Mouse (Mus musculus): ENCODE data around the gene Mrpl53.

The Mrpl53 gene

DNA sequence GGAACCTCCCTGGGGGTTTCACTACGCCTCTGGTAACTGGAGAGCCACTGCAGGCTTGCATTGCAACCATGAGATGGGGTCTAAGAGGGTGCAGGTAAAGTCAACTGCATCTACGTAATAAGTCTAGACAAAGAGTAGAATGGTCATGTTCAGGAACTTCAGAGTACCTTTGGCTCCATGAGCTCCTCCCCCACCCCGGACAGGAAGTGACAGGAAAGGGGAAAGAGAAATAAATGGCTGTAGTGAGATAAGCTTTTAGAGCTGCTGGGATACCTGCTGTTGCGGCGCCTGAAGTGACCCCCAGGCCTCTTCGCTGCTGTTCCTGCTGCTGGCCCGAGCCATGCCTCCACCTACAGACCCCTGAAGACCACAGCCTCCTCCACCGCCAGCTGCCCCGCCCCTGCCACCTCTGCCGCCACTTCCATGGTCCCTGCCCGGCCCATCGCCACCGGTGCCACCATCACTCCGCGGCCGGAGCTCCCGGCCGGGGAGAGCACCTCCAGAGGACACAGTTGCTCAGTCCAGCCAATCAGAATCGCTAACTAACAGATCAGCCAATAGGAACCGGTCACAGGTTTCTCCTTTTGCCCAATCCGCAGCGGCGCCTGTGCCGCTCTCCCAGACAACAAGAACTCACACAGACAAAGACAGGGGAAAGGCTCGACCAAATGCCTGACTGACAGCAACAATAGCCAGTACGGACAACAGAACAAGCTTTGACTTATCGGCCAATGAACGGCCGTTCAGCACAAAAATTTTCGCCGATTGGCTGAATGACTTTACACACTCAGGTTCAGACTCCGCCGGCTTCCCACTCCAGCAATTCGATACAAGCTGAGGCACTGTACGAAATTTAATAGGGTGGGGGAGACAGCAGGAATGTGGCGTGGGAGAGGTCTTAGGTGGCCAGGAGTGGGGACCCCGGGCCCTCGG lies 12.4 kb downstream of the Mrpl53 start, which contains the start of gene Wbp1:
Gene Wbp1, minus strand, starts transcription at position 630 of the 933 bp plus-strand sequence.
- DNase-seq (ENCODE audit: low spot score in 2 of 2), result peak; percentile 97 to 100

DNA sequence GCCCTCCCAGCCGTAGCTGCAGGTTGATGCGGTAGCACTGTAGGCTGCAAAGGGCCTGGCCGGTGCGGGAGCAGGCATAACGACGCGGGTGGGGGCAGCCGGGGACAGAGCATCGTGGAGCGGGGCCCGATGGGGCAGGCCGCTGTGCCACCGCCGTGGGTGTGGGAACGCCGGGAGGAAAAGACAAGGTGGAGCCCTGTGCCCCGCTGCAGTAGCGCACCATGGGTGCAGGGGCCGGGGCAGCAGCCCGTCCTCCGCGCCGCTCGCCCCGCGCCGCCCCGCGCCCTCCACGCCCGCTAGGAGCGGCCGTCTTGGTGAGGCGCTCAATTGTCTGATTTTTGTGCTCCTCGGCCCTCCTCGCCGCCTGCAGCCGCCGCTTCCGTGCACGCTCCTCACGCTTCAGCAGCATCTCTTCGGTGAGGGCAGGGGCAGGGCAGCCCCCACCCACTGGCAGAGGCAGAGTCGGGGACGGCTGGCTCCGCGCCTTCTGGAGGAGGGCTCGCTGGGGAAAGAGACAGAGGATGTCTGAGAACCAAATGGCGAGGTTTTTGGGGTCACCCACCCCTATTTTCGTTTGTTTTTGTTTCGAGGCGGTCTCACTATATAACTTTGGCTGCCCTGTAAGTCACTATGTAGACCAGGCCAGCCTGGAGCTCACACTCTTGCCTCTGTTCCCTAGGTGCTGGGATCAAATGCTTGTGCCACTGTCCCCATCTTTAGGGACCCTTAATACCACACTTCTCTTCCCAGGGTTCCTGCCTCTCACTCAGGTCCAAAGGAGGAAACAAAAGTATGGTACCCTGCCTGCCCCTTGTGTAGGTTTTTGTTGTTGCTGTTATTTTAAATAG lies 13.2 kb downstream of the Mrpl53 start:
- DNase-seq (ENCODE audit: low spot score in 2 of 2), result peak; percentile 57 to 61

DNA sequence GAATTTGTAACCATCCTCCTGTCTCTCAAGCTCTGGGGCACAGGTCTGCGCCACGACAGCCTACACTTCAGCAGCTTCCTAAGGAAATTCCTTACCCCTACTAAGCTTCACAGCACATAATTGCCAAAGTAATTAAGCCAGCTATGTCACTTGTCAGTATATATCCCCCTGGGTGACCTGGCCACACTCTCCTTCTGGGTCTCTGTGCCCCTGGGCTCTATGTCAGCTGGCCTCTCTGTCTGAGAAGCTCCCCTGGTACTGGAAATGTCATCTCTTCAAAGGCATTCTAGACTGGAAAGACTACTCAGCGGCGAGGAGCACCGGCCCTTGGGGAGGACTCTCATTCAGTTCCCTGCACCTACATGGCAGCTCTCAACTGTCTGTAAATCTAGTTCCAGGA lies 14.1 kb downstream of the Mrpl53 start:
- peak in 1 of 2 experiments; percentile 25 for DNase-seq (ENCODE audit: low spot score in 2 of 2)

DNA sequence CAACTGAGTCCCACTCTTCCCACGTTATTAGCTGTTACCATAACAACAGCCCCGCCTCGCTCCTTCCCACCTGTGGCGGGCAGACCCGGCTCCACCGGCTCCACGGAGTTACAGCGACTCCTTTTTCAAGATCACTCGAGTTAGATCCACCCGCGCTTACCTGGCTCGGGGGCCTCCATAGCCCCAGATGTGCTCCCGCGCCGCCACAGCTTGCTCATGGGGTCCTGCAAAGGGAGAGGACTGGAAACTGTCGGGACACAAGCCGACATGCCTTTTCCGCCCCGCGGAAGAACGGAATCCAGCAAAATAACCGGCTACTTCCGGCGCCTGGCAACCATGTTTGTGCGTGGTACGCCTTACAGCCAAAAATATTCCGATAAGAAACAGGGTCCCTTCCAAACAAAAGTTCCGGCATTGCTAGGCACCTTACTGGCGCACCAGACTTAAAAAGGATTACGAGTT lies 16.0 kb downstream of the Mrpl53 start:
- DNase-seq (ENCODE audit: low spot score in 2 of 2), result peak; percentile 95

DNA sequence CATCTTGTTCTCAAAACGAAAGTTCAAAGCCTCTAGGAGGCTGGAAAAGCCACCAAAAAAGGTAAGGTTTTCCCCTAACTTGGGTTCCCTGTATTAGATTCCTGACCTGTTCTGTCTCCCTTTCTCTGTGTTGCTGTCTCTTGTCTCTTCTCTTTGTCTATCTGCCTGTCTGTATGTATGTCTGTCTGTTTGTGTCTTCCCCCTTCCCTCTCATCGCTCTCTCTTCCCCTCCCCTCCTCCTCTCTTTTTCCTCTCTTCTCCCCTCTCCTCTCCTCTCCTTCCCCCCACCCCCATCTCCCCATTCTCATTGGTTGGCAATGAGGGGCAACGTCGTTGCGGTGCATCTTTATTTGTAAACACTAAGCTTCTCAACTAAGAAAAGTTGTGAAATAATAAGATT lies 16.5 kb downstream of the Mrpl53 start, which contains the start of gene Ino80b:
Gene Ino80b, minus strand, starts transcription at position 101 of the 400 bp plus-strand sequence.
- DNase-seq (ENCODE audit: low spot score in 2 of 2), result no peak

DNA sequence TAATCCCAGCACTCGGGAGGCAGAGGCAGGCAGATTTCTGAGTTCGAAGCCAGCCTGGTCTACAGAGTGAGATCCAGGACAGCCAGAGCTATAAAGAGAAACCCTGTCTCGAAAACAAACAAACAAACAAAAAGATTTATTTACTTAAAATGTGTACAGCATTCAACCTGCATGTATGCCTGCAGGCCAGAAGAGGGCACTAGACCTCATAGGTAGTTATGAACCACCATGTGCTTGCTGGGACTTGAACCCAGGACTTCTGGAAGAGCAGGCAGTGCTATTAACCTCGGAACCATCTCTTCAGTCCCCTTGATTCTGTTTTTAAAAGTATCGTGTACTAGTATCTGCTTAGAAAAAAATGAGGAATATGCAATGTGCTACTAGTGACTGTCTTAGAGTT lies 18.6 kb downstream of the Mrpl53 start:
- no peak for DNase-seq (ENCODE audit: low spot score in 2 of 2)

DNA sequence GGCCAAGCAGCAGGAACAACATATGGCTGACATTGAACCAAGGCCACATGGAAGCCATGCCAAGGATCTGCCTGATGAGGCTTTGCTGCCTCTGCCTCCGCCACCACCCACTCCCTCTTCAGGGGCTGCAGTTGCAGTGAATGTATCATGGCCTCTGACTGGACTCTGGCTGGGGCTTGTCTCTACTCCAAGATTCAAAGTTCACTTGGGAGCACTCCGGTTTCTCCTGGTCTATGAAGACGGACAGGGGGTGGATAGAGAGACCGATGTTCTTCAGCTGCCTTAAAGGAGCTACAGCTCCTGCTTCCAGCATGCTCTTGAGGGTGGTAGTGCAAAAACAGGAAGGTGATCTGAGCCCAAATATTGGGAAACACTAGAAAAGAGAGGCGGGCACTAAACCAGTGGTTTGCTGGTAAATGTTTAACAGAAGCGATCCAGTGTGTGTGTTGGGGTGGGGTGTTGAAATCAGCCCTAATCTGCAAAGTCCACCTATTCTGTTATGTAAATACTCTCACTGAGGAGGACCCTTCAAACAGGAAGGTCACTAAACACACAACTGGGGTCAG lies 22.7 kb downstream of the Mrpl53 start:
- no peak for DNase-seq (ENCODE audit: low spot score in 2 of 2)

DNA sequence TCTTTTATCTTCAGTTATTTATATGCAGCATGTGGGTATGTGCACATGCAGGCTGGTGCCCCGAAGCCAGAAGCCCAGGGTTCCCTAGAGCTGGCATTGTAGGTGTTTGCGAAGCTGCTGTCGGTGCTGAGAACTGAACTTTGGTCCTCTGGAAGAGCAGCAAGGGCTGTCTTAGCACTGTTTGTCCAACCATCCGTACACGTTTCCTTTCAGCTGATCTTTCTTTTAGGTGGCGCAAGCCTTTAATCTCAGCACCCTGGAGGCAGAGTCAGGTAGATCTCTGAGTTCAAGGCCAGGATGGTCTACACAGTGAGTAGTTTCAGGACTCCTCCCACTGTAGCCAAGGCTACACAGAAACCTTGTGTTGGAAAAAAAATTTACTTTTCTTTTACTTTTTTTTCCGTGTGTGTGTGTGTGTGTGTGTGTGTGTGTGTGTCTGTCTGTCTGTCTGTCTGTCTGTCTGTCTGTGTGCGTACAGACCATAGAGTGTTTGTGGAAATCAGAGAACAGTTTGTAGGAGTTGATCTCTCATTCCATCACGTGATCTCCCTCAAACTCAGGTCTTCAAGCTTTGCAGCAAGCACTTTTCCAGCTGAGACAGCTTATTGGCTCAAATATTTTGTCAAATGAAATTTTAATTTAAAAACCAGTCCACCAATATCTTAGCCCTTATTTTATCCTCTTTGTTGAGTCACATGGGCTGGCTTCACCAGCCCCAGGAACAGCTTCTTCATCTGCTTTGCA lies 23.5 kb downstream of the Mrpl53 start:
- no peak for DNase-seq (ENCODE audit: low spot score in 2 of 2)

DNA sequence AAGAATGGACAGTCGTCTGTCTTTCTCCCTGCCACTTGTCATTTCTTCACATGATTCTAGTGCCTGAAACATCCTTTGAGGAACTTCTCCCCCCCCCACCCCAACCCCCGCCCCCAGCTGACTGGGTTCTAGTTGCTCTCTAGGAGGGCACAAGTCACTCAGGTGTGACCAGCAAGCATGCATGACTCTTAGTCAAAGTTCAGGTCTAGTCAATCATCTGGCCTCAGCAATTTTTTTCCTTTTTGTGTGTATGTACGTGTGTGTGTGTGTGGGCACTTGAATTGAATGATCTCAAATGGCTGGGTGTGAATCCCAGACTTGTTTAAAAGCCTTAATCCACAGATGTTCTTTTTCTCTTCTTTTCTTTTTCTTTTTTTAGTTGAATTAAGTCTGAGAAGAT lies 25.4 kb downstream of the Mrpl53 start:
- DNase-seq (ENCODE audit: low spot score in 2 of 2), result no peak

DNA sequence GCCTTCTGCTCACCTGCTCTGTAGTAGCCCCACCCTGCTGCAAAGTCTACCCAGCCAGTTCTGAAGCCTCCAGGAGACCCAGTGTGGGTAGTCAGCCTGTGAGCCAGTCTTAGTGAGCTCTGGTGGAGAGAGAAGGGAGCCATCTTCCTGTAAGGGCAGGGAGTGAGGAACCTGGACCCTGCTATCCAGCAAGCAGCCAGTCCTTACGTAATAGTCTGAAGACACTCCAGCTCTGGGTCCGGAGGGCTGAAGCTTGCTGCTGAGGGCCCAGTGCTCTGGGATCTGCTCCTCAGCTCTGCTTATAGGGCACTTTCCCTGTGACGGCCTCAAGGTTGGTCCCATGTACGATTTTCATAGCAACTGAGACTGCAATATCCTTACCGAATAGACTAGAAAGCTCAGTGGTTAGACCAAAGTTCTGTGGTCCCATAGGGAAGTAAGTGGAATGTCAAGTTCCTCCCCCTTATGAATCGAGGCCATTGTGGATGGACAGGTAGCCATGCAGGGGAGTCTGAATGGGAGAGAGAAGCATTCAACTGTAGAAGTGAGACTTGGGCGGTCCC lies 26.2 kb downstream of the Mrpl53 start, which contains the start of gene Rtkn:
Gene Rtkn, plus strand, starts transcription at position 513 of the 563 bp plus-strand sequence.
- DNase-seq (ENCODE audit: low spot score in 2 of 2), result no peak

DNA sequence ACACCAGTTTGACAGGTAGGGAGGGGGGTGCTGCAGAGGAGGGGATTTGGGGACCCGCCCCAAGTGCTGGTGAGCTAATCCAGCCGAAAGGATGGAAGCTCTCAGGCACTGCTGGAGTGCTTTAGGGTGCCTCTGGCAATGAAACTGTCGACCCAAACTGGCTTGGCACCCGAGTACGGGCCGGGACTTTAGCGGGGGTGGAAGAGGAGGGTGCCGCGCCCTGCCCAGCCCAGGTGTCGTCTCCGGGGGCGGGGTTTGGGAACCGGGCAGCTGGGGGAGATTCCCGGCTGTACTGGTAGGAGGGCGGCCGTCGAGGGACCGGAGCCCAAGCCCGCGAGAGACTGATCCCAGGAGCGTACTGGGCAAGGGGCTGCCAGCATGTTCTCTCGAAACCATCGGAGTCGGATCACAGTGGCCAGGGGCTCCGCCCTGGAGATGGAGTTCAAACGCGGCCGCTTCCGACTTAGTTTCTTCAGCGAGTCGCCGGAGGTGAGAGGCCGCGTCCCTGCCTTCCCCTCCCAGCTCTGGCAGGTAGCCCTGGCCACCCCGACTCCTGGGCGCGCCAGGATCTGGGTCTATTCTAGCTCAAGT lies 26.8 kb downstream of the Mrpl53 start:
- no peak for DNase-seq (ENCODE audit: low spot score in 2 of 2)

DNA sequence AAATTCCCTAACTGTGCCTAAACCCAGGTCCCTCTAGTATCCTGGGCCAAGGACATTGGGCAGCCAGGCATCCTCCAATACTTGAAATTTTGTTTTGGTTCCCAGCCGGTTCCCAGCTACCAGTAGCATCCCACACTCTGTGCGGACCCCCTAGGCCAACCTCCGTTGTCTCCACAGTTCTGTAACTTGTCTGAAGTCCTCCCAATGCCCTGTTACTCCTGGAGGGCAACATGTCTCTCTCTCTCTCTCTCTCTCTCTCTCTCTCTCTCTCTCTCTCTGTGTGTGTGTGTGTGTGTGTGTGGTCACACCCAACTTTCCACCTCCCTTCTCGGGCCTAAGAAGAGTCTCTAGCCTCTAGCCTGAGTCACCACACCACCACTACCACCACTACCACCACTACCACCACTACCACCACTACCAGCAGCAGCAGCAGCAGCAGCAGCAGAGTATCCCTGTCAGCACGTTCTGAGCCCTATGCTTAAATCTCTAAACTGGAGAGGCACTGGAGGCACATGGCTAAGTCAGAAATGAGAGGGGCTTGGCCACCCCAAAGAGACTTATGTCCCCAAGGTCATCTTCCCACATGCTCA lies 27.5 kb downstream of the Mrpl53 start:
- DNase-seq (ENCODE audit: low spot score in 2 of 2), result no peak

DNA sequence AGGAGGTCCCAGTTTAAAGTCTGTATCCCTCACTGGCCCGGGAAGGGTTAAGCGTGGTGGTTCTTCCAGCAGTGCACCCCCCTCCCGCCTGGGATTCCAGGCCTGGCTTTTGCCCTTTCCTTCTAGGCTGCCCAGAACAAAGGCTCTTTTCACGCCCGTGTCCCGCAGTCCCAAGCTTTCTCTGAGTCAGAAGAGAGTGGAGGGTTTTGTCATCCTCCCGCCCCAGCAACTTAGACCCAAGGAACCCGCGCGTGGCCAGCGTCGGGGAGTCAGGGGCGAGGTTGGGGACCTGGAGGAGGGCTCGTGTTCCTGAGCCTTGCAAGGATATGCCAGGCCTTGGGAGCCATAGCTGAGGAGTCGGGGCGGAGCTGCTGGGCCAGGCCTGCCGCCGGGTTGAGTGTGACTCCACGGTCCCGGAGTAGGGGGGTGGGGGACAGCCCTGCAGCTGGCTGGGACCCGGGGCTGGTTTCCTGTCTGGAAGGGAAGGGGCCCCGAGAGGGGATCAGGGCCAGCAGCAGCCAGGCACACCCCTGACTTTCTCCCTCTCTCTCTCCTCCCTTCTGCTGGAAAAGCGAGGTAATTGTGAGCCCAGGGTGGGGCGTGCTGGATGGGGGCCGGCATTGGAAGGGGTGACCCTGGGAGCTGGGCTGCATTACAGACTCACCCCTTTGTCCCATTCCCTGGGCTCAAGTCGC lies 28.2 kb downstream of the Mrpl53 start:
- DNase-seq (ENCODE audit: low spot score in 2 of 2), result peak in 1 of 2 experiments; percentile 47

DNA sequence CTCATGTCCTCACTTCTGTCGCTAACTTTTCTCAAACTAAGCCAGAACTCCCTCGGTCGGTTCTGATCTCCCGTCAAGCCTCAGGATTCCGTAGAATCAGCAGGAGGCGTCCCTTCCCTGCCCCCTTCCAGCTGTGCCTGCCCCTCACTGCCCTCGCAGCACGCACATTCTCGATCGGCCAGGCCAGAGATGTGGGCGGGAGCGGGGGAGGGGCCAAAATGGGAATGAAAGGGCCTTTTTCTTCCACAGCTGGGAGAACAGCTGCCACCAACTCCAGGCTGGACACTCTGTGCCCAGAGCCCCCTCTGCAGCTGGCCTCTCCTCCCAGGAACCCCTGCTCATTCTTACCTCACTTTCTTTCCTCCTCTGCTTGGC lies 28.7 kb downstream of the Mrpl53 start:
- DNase-seq (ENCODE audit: low spot score in 2 of 2), result peak; percentile 81 to 82

DNA sequence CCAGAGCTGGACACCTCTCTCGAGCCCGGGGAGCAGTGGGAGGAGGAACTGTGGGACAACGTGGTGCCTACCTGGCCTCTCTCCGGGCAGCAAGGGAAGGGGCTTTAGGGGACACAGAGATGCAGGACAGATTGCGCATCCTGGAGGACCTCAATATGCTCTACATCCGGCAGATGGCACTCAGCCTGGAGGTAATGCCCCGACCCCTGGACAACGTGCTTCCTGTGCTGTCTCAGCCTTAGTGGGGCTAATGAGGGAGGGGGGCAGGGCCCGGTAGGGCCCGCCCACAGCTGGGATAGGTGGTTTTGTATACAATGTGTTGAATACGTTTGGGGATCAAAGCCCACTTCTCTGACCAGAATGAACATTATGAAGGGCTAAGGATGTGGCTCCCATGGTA lies 29.2 kb downstream of the Mrpl53 start:
- DNase-seq (ENCODE audit: low spot score in 2 of 2), result peak in 1 of 2 experiments; percentile 28

DNA sequence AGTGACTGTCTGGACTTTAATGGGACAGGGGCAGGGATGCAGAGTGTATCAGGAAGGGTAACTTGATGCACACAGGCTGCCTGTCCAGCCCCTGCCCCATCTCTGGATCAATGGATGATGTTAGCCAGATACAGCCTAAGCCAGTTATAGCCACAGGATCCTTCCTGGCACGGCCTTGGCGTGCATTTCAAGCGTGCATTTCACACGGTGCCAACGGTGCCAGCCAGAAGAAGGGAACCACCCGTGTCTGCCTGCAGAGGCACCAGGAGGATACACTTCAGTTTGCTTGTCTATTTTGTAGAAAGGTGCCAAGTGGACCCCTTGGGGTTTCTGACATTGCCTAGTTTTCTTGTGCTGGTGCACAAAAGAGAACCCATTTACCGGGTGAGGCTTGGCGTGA lies 31.2 kb downstream of the Mrpl53 start:
- no peak for DNase-seq (ENCODE audit: low spot score in 2 of 2)

DNA sequence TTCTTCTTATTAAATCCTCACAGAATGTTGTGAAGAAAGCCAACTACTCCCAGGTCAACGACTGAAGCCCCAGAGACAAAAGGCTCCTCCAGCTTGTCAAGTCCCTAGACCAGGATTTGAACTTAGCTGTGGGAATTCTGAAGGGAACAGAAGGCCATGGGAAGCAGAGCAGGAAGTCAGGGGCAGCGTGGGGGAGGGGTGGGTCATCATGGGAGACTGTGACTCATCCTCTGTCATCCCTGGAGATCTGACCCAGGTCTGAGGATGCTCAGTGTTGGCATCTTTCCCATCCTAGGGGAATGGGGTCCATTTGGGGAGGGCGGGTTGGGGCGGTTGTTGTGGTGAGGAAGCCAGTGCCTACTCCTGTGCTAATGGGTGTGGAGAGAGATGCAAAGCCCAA lies 32.8 kb downstream of the Mrpl53 start:
- no peak for DNase-seq (ENCODE audit: low spot score in 2 of 2)

DNA sequence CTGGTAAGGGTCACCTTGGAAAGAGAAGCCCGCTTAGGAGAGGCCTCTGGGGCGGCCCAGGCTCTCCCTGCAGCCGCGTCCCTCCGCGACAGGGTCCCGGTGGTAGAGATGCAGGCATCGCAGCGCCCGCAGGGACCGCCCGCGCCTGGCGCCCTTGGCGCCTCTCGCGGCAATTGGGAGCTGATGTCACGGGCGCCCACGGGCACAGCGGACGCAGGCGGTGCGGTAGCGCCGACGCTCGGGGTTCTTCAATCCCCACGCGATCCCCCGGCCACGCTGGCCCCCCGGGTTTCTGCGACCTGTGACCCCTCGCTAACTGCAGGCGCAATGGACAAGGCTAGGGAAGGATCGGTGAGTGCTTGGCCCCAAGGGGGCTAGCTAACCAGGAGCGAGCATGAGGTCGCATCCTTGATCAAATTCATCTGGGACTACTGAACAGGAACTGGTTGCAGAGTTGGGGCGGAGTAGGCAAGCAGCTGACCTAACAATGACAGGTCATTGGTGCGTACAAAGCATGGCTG lies 33.4 kb downstream of the Mrpl53 start:
- DNase-seq (ENCODE audit: low spot score in 2 of 2), result peak; percentile 76 to 78

DNA sequence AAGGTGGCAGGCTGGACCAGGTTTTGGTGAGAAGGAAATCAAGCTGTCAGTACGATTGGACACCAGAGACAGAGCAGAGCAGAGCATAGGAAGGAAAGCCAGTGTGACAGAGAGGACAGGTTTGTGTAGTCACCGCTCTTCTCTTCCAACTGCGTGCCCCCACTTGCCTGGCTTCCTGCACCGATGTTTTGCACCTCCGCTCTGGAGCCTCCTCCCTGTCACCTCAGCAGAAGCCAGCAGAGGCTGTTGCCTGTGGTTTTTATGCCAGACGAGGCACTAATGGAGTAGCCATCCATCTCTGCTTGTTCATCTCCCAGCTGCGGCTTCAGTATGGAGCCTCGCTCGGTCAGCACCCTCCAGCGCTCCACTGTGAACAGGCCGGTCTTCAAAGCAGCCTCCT lies 34.0 kb downstream of the Mrpl53 start:
- DNase-seq (ENCODE audit: low spot score in 2 of 2), result no peak

All from right cerebral cortex, postnatal 10 days (tissue).